Mouse (Mus musculus) adrenal gland, postnatal 36 days (tissue): ENCODE results near the gene Spesp1. TPM values are rescaled to one million over a fixed set of nuclear protein-coding genes. Genes with fewer than 3 reads are reported as not detected.

Experiments used
- DNase-seq, 2 experiments: peaks; one replicate each; pipeline ENCODE4 v3.0.0; 2021; ENCODE audit warnings: mixed read lengths in 1 of 2
- microRNA-seq: library from miRNA; unstranded; fragments of <30 nt; microRNA quantifications from one replicate; pipeline ENCODE4 v1.2.0, GENCODE M21; 2021
- total RNA-seq, 2 experiments: library from RNA; stranded (reverse); gene quantifications; 2 replicates each; pipeline ENCODE4 v1.2.3; 2021

The Spesp1 gene
- total RNA-seq, 2 experiments from 2014 or later, result not detected

GRCm38 (mm10) chr9:62245612-62246379 is 36.2 kb downstream of the Spesp1 start:
- DNase-seq, result no peak

GRCm38 (mm10) chr9:62244612-62245010 is 37.4 kb downstream of the Spesp1 start:
- no peak for DNase-seq

GRCm38 (mm10) chr9:62243991-62244611 is 37.9 kb downstream of the Spesp1 start:
- peak; percentile 83 to 86 for DNase-seq

GRCm38 (mm10) chr9:62240036-62240435 is 42.0 kb downstream of the Spesp1 start:
- DNase-seq, result peak; percentile 57 to 62

GRCm38 (mm10) chr9:62237381-62237980 is 44.5 kb downstream of the Spesp1 start:
- DNase-seq, result no peak

GRCm38 (mm10) chr9:62235501-62235900 is 46.5 kb downstream of the Spesp1 start:
- no peak for DNase-seq

- DNase-seq, result no peak
These were observed 49.4 kb downstream of the Spesp1 start for GRCm38 (mm10) chr9:62232649-62233048.

- DNase-seq, result no peak
These were observed 51.0 kb downstream of the Spesp1 start for GRCm38 (mm10) chr9:62231046-62231445.

- DNase-seq, result no peak
These were observed 52.0 kb downstream of the Spesp1 start for GRCm38 (mm10) chr9:62229985-62230384.

GRCm38 (mm10) chr9:62222481-62222880 is 59.5 kb downstream of the Spesp1 start:
- no peak for DNase-seq

GRCm38 (mm10) chr9:62222029-62222428 is 60.0 kb downstream of the Spesp1 start:
- no peak for DNase-seq

Small RNA genes within 50 kb of the gene (microRNA-seq; reads per million reads assigned to microRNA genes)
- gene Gm25603, result not detected

Other genes with a start within 250 kb of the Spesp1 start
- 10 to 100 TPM; 38.5 to 41.8 TPM for gene Glce, start 159.6 kb downstream of the Spesp1 start, total RNA-seq
- 100 to 1,000 TPM; 297 to 341 TPM for gene Anp32a, start 59.1 kb upstream of the Spesp1 start, total RNA-seq